Mouse (Mus musculus) gastrocnemius, postnatal 10 days (tissue): ENCODE results near the gene Tbc1d16. TPM values are rescaled to one million over a fixed set of nuclear protein-coding genes. Genes with fewer than 3 reads are reported as not detected.
"Not testable (repeated sequence)": the region's sequence is repeated elsewhere in the genome, so short reads cannot be mapped to it uniquely, and the experiment has no call there.

Experiments
- DNase-seq: peaks from one replicate; pipeline ENCODE4 v3.0.0; 2021; ENCODE audit warnings: mixed read lengths
- microRNA-seq, 2 experiments: library from miRNA; unstranded; fragments of <30 nt; microRNA quantifications; one replicate each; pipeline ENCODE4 v1.2.0; 2021
- total RNA-seq, 2 experiments: library from RNA; stranded (reverse); gene quantifications; 2 replicates each; pipeline ENCODE4 v1.2.3; 2021

Gene Tbc1d16
- total RNA-seq, 2 experiments from 2014 or later = 17.0 to 17.8 TPM

DNA sequence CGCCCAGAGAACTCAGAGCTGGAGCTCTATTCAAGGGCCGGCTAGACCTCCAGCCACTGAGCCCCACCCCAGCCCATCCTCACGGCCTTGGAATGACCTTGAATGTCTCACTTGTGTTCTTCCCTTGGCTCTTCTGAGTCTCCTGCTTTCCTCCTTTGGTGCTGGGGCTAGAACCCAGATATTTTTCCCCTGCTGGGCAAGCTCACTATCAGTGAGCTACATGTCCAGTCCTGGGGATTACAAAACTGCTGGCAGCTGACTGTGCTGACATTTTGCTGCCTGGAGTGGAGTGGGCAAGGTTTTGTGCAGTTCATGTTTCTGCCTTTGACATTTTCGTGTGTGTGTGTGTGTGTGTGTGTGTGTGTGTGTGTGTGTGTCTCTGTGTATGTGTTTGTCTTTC, 111.3 kb downstream of the Tbc1d16 start:
- DNase-seq = no peak

DNA sequence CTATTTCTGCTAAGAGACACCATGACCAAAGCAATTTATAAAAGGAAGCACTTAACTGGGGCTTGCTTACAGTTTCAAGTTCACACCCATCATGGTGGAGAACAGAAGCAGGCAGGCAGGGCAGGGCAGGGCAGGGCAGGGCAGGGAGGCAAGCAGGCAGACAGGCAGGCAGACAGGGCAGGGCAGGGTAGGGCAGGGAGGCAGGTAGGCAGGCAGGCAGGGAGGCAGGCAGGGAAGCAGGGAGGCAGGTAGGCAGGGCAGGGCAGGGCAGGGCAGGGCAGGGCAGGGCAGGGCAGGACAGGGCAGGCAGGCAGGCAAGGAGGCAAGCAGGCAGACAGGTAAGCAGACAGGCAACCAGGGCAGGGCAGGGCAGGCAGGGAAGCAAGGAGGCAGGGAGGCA, 115.6 kb downstream of the Tbc1d16 start:
- DNase-seq = no peak

DNA sequence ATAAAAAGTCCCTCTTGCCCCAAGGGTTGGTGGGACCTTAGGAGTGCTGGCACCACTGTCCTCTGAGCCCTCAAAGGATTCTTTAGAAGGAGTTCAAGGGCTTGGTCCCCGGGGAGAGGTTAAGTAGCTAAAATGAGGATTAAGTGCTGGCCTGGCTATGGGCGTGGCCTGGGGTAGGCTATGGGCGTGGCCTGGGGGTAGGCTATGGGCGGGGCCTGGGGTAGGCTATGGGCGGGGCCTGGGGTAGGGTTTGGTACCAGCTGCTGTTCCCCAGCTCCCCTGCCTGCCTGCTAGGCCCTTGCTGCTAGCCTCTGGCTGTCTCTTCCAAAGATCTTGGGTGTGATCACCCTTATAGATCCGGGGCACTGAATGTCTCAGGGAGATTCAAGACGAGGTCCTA, 117.0 kb downstream of the Tbc1d16 start:
- no peak for DNase-seq

DNA sequence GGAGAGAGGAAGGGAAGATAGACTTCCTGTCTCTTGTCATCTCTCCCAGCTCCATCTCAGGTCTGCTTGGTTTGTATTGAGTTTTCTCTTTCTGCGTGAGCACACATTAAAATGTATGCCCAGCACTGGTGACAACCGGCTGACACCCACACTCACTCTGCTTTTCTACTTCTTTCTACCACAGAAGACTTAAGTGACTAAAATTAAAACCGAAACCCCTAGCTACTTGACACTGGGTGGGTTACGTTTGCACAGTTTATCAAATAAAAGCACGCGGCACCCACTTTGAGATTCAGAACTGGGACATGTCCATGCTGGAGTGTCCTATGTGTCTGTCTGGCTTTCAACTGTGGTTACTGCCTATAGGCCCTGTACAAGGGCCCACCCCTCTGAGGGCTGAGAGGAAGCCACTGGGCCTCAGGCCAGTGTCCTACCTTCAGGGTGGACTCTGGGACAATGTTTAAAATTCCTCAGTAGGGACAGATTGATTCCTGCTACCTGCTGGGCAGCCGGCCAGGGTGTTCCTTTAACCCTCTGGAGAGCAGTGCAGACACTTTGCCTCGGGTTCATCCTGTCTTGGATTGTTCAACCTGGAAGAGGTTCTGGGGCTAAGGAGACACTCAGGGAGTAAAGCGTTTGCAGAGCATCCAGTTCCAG, 118.8 kb downstream of the Tbc1d16 start:
- no peak for DNase-seq

DNA sequence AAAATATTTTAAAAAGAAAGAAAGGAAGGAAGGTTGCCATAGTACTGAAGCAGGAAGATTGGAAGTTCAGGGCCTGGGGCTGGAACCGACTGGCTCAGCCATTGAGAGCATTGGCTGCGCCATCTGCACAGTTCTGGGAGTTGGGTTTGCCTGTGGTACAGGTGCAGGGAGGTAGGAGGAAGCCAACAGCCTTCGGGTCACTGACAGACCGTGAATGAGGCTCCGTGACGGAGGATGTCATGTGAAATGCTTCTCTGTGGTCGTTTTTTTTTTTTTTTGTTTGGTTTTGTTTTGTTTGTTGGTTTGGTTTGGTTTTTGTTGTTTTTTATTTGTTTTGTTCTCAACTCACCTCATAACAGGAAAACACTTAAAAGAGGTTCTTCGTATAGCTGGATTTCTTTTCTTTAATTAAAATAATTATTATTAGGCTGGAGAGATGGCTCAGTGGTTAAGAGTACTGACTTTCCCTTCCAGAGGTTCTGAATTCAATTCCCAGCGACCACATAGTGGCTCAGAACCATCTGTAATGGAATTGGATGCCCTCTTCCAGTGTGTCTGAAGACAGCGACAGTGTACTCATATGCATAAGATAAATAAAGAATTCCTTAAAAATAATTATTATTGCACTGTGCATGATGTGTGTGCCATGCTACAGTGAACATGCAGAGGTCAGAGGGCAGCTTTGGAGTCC, 119.6 kb downstream of the Tbc1d16 start:
- DNase-seq = no peak

DNA sequence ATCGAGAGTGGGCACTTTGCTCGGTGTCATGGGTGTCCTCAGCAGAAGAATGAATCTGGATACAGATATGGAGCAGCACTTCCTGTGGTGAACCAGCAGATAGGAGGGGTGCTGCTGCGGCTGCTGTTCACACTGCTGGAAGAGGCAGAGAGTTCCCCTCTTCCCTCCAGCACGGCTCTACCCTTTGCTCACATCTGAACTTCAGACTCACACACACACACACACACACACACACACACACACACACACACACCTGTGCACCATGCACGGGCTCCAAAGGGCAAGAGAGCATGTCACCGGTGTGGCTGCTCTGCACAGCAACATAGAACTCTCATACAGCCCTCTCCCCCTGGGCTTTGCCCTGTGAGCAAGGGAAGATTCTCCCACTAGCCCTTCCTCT, 122.0 kb downstream of the Tbc1d16 start:
- no peak for DNase-seq

DNA sequence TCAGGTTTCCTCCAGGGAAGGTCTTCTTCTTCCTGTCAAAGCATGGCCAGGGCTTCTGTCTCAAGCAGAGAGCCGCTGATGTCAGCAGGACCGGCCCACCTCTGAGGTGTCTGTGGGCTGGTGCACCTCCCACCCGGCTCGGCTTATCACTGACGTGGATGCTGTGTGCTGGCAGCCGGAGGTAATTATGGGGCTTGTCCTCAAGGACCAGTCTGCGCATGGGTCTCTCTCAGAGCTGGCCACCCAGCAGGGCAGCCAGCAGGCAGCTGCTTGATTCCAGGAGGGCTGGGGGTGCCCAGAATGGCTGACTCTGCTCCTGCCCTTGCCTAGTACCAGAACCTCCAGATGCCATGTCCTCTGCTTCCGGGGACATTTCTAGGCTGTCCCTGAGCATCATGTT, 122.6 kb downstream of the Tbc1d16 start:
- no peak for DNase-seq

DNA sequence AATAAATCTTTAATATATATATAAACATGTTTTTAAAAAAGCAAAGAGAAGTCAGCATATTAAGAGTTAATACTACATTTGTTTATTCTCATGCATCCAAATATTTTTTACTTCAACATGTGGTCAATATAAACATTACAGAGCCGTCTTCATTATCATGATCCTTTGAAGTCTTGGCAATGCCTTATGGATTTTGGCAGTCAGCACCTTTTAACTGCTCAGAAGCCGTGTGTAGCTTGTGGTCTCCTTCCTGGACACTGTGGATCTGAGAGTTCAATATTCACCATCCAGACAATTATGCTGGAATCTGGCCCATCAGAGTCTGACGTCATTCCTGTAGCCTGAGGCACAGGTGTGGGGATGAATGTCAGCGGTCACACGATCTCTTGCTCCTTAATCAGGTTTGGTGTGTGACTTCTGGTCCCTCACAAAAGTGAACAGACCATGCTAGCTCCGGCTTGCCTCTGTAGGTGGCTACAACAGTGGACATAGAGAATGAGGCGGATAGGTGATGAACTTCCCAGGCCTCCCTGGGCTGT, 123.2 kb downstream of the Tbc1d16 start:
- no peak for DNase-seq

DNA sequence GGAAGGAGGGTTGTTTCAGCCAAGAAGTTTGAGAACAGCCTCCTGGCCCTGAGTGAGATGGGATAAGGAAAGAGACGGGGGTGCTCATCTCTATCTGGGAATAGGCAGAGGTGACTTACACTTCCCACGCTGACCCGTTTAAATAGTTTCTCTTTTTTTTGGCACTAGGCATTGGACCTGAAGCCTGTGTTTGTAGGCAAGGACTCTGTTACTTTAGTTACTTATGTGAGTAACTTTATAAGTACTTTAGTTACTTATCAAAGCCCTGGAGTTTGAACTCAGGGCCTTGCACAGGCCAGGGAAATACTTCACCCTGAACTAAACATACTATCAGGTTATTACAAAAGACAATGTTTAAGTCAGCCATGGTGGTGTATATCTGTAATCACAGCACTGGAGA, 124.3 kb downstream of the Tbc1d16 start:
- DNase-seq = no peak

DNA sequence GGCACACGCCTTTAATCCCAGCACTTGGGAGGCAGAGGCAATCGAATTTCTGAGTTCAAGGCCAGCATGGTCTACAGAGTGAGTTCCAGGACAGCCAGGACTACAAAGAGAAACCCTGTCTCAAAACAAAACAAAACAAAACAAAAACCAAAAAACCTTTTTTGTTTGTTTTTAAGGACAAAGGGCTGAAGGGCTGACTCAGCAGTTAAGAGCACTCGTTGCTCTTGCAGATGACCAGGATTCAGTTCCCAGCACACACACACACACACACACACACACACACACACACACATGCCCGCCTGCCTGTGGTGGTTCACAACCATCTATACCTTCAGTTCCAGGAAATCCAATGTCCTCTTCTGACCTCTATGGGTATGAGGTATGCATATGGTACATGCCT, 127.9 kb downstream of the Tbc1d16 start:
- DNase-seq = not testable (repeated sequence)

DNA sequence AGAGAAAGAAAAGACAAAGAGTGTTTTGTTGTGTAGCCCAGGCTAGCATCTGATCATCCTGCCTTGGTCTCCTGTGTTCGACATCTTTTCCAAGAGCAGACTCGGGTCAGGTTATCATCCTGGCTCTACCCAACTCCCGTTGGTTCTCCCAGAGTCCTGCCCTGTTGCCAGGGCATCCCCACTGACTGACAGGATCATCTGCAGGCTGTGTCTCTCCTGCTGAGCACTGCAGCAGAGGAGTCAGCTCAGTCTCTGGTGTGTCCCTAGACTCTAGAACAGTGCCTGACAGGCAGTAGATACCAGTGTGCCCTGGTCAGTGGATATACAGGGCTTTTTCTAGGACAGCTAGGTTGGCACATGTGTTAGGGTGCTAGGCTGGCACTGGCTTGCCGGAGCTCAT, 130.1 kb downstream of the Tbc1d16 start:
- DNase-seq = no peak

DNA sequence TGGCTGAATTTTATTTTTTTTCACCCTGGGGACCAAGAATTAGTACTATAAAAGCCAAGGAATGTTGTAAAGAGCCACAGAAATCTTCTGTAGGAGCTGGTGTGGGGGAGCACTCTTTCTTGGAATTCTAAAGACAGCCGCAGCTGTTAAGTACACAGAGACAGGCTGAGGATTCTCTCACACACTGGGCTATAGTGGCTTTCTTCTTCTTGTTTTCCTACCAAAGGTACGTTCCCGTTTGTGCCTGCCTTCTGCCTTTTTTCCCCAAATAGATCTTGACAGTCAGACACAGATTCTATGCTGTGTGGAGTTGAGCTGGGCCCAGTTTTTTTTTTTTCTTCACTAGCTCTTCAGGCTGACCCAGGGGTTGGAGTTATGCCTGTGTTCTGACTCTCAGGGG, 132.9 kb downstream of the Tbc1d16 start:
- no peak for DNase-seq

DNA sequence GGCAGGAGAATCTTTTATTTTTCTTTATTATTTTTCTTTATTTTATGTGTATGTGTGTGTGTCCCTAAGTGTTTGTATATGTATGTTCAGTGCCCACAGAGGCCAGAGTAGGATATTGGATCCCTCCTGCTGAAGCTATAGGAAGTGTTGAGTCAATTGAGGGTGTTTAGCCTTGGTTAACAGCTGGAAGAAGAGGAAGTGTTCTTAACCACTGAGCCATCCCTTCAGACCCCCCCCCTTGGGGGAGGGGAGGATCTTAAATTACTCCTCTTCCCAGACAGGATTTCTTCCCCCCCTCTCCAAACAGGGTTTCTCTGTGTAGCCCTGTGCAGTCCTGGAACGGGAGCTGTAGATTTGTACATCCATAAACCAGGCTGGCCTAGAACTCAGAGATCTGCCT, 135.0 kb downstream of the Tbc1d16 start:
- DNase-seq = no peak

Small RNAs within 50 kb of the gene (microRNA-seq; reads per million reads assigned to microRNA genes)
- 0.64 to 1.0 reads per million in 2 experiments for gene Mir6934

Other genes starting within 250 kb of the Tbc1d16 start
- gene Enpp7, start 240.3 kb downstream of the Tbc1d16 start, total RNA-seq = not detected
- gene Cbx2, start 205.5 kb downstream of the Tbc1d16 start, total RNA-seq = 1 to 10 TPM; 2.3 to 3.0 TPM
- 1 to 10 TPM; 2.3 to 4.7 TPM for gene Cbx8, start 187.5 kb downstream of the Tbc1d16 start, total RNA-seq
- 1 to 10 TPM; 6.2 to 9.1 TPM for gene Cbx4, start 142.3 kb downstream of the Tbc1d16 start, total RNA-seq
- gene Ccdc40, start 73 bp upstream of the Tbc1d16 start, total RNA-seq = under 1 TPM in 1 of 2 experiments, not detected in 1; 0.31 TPM
- 10 to 100 TPM; 67.7 to 78.6 TPM for gene Gaa, start 39.4 kb upstream of the Tbc1d16 start, total RNA-seq
- 10 to 100 TPM; 74.3 to 75.4 TPM for gene Eif4a3, start 71.6 kb upstream of the Tbc1d16 start, total RNA-seq
- gene Card14, start 79.3 kb upstream of the Tbc1d16 start, total RNA-seq = 1 to 10 TPM in 1 of 2 experiments, under 1 TPM in 1; 0.77 to 1.3 TPM
- gene Sgsh, start 127.0 kb upstream of the Tbc1d16 start, total RNA-seq = 1 to 10 TPM; 5.2 to 5.7 TPM
- gene Slc26a11, start 127.1 kb upstream of the Tbc1d16 start, total RNA-seq = 1 to 10 TPM; 2.6 to 4.0 TPM
- 10 to 100 TPM in 1 of 2 experiments, 1 to 10 TPM in 1; 6.9 to 10.1 TPM for gene Rnf213, start 164.6 kb upstream of the Tbc1d16 start, total RNA-seq